Comparison of ENCODE assay signal across 8 mouse cellular contexts in the genomic region with DNA sequence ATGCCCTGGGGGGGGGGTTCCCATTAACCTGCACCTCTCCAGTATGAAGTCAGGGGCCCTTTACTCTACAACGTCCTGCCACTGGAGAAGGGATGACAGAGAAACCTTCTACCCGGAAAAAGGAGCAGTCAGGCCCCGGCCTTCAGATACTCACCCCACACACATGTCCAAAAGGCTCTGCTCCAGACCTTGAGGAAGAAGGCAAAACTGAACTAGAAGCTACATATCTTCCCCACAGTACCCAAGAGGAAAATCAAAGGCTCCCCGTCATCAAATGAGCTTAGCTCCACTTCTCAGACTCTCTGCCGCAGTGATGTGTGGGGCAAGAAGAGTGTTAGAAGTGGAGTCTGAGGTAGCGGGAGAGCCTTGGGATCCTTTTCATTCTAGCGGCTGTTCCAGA. TPM values are rescaled to one million over a fixed set of nuclear protein-coding genes. Genes with fewer than 3 reads are reported as not detected.
DNase-seq lines count a peak whose midpoint lies in the region; ATAC-seq lines count a peak whose summit lies in the region.

No protein-coding gene starts in this region.

- no peak for DNase-seq in midbrain, embryonic 10.5 days (ENCODE audit: low spot score)
- DNase-seq in forebrain, embryonic 14.5 days (ENCODE audit: low spot score): no peak
- no peak for DNase-seq in cerebellum, adult 9-11 months
- DNase-seq in frontal cortex, postnatal 36 days (ENCODE audit: low spot score in 2 of 2): no peak
- DNase-seq in left cerebral cortex, postnatal 36 days (ENCODE audit: low spot score in 2 of 2): no peak

- intact Hi-C loops in left cerebral cortex, postnatal 36 days (cut with DNase I): no loop called here

- H3K9me3 ChIP-seq in midbrain, embryonic 10.5 days (replicated peaks): no peaks in the 10 kb centered on the region
- no peaks in the 10 kb centered on the region for H3K9me3 ChIP-seq in midbrain, embryonic 16.5 days (replicated peaks; ENCODE audit: control insufficient read depth, low read length, poor library complexity, severe bottlenecking)
- H3K9me3 ChIP-seq in forebrain, embryonic 14.5 days (replicated peaks; ENCODE audit: control insufficient read depth, low read length): no peaks in the 10 kb centered on the region
- no peaks in the 10 kb centered on the region for H3K9me3 ChIP-seq in limb, embryonic 15.5 days
- no peaks in the 10 kb centered on the region for H3K9me3 ChIP-seq in stomach, embryonic 16.5 days (replicated peaks; ENCODE audit: control insufficient read depth, low read length)

- H3K27ac ChIP-seq in midbrain, embryonic 10.5 days (replicated peaks): no peak overlapping the region
- H3K27ac ChIP-seq in midbrain, embryonic 16.5 days (ENCODE audit: low read length): no peak overlapping the region
- no peak overlapping the region for H3K27ac ChIP-seq in forebrain, embryonic 14.5 days (ENCODE audit: low read depth, low read length)
- H3K27ac ChIP-seq in limb, embryonic 15.5 days: no peak overlapping the region
- H3K27ac ChIP-seq in stomach, embryonic 16.5 days (ENCODE audit: low read length): no peak overlapping the region

- no peak overlapping the region for H3K4me2 ChIP-seq in midbrain, embryonic 16.5 days (ENCODE audit: low read length)
- H3K4me2 ChIP-seq in forebrain, embryonic 14.5 days (ENCODE audit: low read length): peak overlapping the region; percentile 90
- peak overlapping the region; percentile 95 for H3K4me2 ChIP-seq in limb, embryonic 15.5 days
- H3K4me2 ChIP-seq in stomach, embryonic 16.5 days (ENCODE audit: low read depth, low read length): peak overlapping the region; percentile 99

- no peak for ATAC-seq in midbrain, embryonic 16.5 days
- no peak for ATAC-seq in forebrain, embryonic 14.5 days
- ATAC-seq in limb, embryonic 15.5 days (ENCODE audit: insufficient number of reproducible peaks, low FRiP score, low TSS enrichment, low read depth): no peak
- ATAC-seq in stomach, embryonic 16.5 days (ENCODE audit: insufficient read depth, low FRiP score): no peak

- no peak overlapping the region for H3K9ac ChIP-seq in midbrain, embryonic 16.5 days (ENCODE audit: low read depth, low read length)
- peak overlapping the region; percentile 55; the same call in 1 of the 2 replicates for H3K9ac ChIP-seq in forebrain, embryonic 14.5 days (ENCODE audit: low read length)
- H3K9ac ChIP-seq in limb, embryonic 15.5 days: 0 out of 2 replicates have a peak overlapping the region, but pooled peaks have one; percentile 62
- peak overlapping the region; percentile 77 for H3K9ac ChIP-seq in stomach, embryonic 16.5 days (ENCODE audit: low read length)

- H3K4me3 ChIP-seq in midbrain, embryonic 10.5 days: peak overlapping the region; percentile 65
- H3K4me3 ChIP-seq in midbrain, embryonic 16.5 days (ENCODE audit: low read depth, low read length): no peak overlapping the region
- no peak overlapping the region for H3K4me3 ChIP-seq in forebrain, embryonic 14.5 days (ENCODE audit: low read depth, low read length)
- H3K4me3 ChIP-seq in limb, embryonic 15.5 days: peak overlapping the region; percentile 52
- peak overlapping the region; percentile 67 for H3K4me3 ChIP-seq in stomach, embryonic 16.5 days (replicated peaks; ENCODE audit: low read length)

- H3K36me3 ChIP-seq in midbrain, embryonic 10.5 days: no peaks in the 10 kb centered on the region
- no peaks in the 10 kb centered on the region for H3K36me3 ChIP-seq in midbrain, embryonic 16.5 days (ENCODE audit: control insufficient read depth, insufficient read depth, low read length)
- H3K36me3 ChIP-seq in forebrain, embryonic 14.5 days (ENCODE audit: control insufficient read depth, insufficient read depth, low read length): no peaks in the 10 kb centered on the region
- no peaks in the 10 kb centered on the region for H3K36me3 ChIP-seq in limb, embryonic 15.5 days
- no peaks in the 10 kb centered on the region for H3K36me3 ChIP-seq in stomach, embryonic 16.5 days (ENCODE audit: control insufficient read depth, insufficient read depth, low read length)

- peaks cover 50% of the 10 kb centered on the region for H3K4me1 ChIP-seq in midbrain, embryonic 10.5 days
- H3K4me1 ChIP-seq in midbrain, embryonic 16.5 days (ENCODE audit: control insufficient read depth, insufficient read depth, low read length): peaks cover 11% of the 10 kb centered on the region
- peaks cover 14% of the 10 kb centered on the region for H3K4me1 ChIP-seq in forebrain, embryonic 14.5 days (ENCODE audit: control insufficient read depth, insufficient read depth, low read length)
- peaks cover 48% of the 10 kb centered on the region for H3K4me1 ChIP-seq in limb, embryonic 15.5 days
- peaks cover 20% of the 10 kb centered on the region for H3K4me1 ChIP-seq in stomach, embryonic 16.5 days (ENCODE audit: control insufficient read depth, insufficient read depth, low read length)

- peaks cover 70% of the 10 kb centered on the region for H3K27me3 ChIP-seq in midbrain, embryonic 10.5 days (ENCODE audit: low read depth, poor library complexity, severe bottlenecking)
- H3K27me3 ChIP-seq in midbrain, embryonic 16.5 days (ENCODE audit: control insufficient read depth, insufficient read depth, low read depth, low read length): peaks cover 14% of the 10 kb centered on the region
- peaks cover 12% of the 10 kb centered on the region; the same call in 1 of the 2 replicates for H3K27me3 ChIP-seq in forebrain, embryonic 14.5 days (replicated peaks; ENCODE audit: control insufficient read depth, insufficient read depth, low read length)
- no peaks in the 10 kb centered on the region for H3K27me3 ChIP-seq in limb, embryonic 15.5 days
- H3K27me3 ChIP-seq in stomach, embryonic 16.5 days (ENCODE audit: control insufficient read depth, insufficient read depth, low read length): no peaks in the 10 kb centered on the region

- 47% methylated on average over 7 of the region's 7 CpGs for WGBS in midbrain, embryonic 10.5 days
- WGBS in midbrain, embryonic 16.5 days: 43% methylated on average over 7 of the region's 7 CpGs
- 49% methylated on average over 7 of the region's 7 CpGs for WGBS in forebrain, embryonic 14.5 days
- WGBS in limb, embryonic 15.5 days: 37% methylated on average over 7 of the region's 7 CpGs
- 42% methylated on average over 7 of the region's 7 CpGs for WGBS in stomach, embryonic 16.5 days

RNA-seq across cellular contexts. Expression of a gene that starts 1.3 kb away (rescaled TPM):
- 15.2 and 16.4 TPM in 2 replicates for polyA plus RNA-seq in midbrain, embryonic 10.5 days (2016; fragmentation: Nextera tagmentation; extraction: Ambion mirVana)
- 2.3 and 4.0 TPM in 2 replicates for polyA plus RNA-seq in midbrain, embryonic 16.5 days (2015; fragmentation: Nextera tagmentation; extraction: Ambion mirVana)
- polyA plus RNA-seq in forebrain, embryonic 14.5 days (2014; fragmentation: Nextera tagmentation; extraction: Ambion mirVana): 2.6 and 3.8 TPM in 2 replicates
- polyA plus RNA-seq in limb, embryonic 15.5 days (2015; fragmentation: Nextera tagmentation; extraction: Ambion mirVana): 90.0 and 101 TPM in 2 replicates
- 130 TPM in 2 replicates for polyA plus RNA-seq in stomach, embryonic 16.5 days (2015; fragmentation: Nextera tagmentation; extraction: Ambion mirVana)
- total RNA-seq in left cerebral cortex, postnatal 36 days (2021): 1 to 10 TPM; 1.5 to 2.1 TPM

RNA-seq across cellular contexts. Expression of a gene that starts 18.7 kb away (rescaled TPM):
- polyA plus RNA-seq in midbrain, embryonic 10.5 days (2016; fragmentation: Nextera tagmentation; extraction: Ambion mirVana): 1.3 and 1.5 TPM in 2 replicates
- 9.3 and 12.0 TPM in 2 replicates for polyA plus RNA-seq in midbrain, embryonic 16.5 days (2015; fragmentation: Nextera tagmentation; extraction: Ambion mirVana)
- polyA plus RNA-seq in forebrain, embryonic 14.5 days (2014; fragmentation: Nextera tagmentation; extraction: Ambion mirVana): 3.2 and 3.3 TPM in 2 replicates
- 0.65 and 0.74 TPM in 2 replicates for polyA plus RNA-seq in limb, embryonic 15.5 days (2015; fragmentation: Nextera tagmentation; extraction: Ambion mirVana)
- 1.5 and 1.7 TPM in 2 replicates for polyA plus RNA-seq in stomach, embryonic 16.5 days (2015; fragmentation: Nextera tagmentation; extraction: Ambion mirVana)
- 10 to 100 TPM; 12.5 to 14.4 TPM for total RNA-seq in left cerebral cortex, postnatal 36 days (2021)

RNA-seq across cellular contexts. Expression of a gene that starts 36.3 kb away (rescaled TPM):
- 41.2 and 43.2 TPM in 2 replicates for polyA plus RNA-seq in midbrain, embryonic 10.5 days (2016; fragmentation: Nextera tagmentation; extraction: Ambion mirVana)
- 96.4 and 102 TPM in 2 replicates for polyA plus RNA-seq in midbrain, embryonic 16.5 days (2015; fragmentation: Nextera tagmentation; extraction: Ambion mirVana)
- polyA plus RNA-seq in forebrain, embryonic 14.5 days (2014; fragmentation: Nextera tagmentation; extraction: Ambion mirVana): 31.7 and 41.4 TPM in 2 replicates
- 41.7 and 49.3 TPM in 2 replicates for polyA plus RNA-seq in limb, embryonic 15.5 days (2015; fragmentation: Nextera tagmentation; extraction: Ambion mirVana)
- 38.0 and 38.9 TPM in 2 replicates for polyA plus RNA-seq in stomach, embryonic 16.5 days (2015; fragmentation: Nextera tagmentation; extraction: Ambion mirVana)
- total RNA-seq in left cerebral cortex, postnatal 36 days (2021): 100 to 1,000 TPM; 721 to 734 TPM

RNA-seq across cellular contexts. Expression of a gene that starts 49.5 kb away (rescaled TPM):
- 7.1 and 9.8 TPM in 2 replicates for polyA plus RNA-seq in midbrain, embryonic 10.5 days (2016; fragmentation: Nextera tagmentation; extraction: Ambion mirVana)
- 15.5 and 19.8 TPM in 2 replicates for polyA plus RNA-seq in midbrain, embryonic 16.5 days (2015; fragmentation: Nextera tagmentation; extraction: Ambion mirVana)
- polyA plus RNA-seq in forebrain, embryonic 14.5 days (2014; fragmentation: Nextera tagmentation; extraction: Ambion mirVana): 6.3 and 6.8 TPM in 2 replicates
- 0.71 and 0.95 TPM in 2 replicates for polyA plus RNA-seq in limb, embryonic 15.5 days (2015; fragmentation: Nextera tagmentation; extraction: Ambion mirVana)
- 0.91 and 0.99 TPM in 2 replicates for polyA plus RNA-seq in stomach, embryonic 16.5 days (2015; fragmentation: Nextera tagmentation; extraction: Ambion mirVana)
- 10 to 100 TPM; 29.4 to 32.6 TPM for total RNA-seq in left cerebral cortex, postnatal 36 days (2021)

RNA-seq across cellular contexts. Expression of a gene that starts 51.2 kb away (rescaled TPM):
- polyA plus RNA-seq in midbrain, embryonic 10.5 days (2016; fragmentation: Nextera tagmentation; extraction: Ambion mirVana): 0.14 and 0.24 TPM in 2 replicates
- not detected in 2 replicates for polyA plus RNA-seq in midbrain, embryonic 16.5 days (2015; fragmentation: Nextera tagmentation; extraction: Ambion mirVana)
- polyA plus RNA-seq in forebrain, embryonic 14.5 days (2014; fragmentation: Nextera tagmentation; extraction: Ambion mirVana): not detected in 2 replicates
- 6.0 and 7.0 TPM in 2 replicates for polyA plus RNA-seq in limb, embryonic 15.5 days (2015; fragmentation: Nextera tagmentation; extraction: Ambion mirVana)
- polyA plus RNA-seq in stomach, embryonic 16.5 days (2015; fragmentation: Nextera tagmentation; extraction: Ambion mirVana): 0.14 TPM in 1 of 2 replicates, not detected in the other
- 1 to 10 TPM in 1 of 2 experiments, under 1 TPM in 1; 0.59 to 1.1 TPM for total RNA-seq in left cerebral cortex, postnatal 36 days (2021)

Comparison
In these comparisons a context has a peak if more than half of its experiments do, and no peak if none do; other contexts are left out.
1. H3K4me3 ChIP-seq: peak in midbrain, embryonic 10.5 days (single experiment), limb, embryonic 15.5 days (single experiment) and stomach, embryonic 16.5 days (single experiment); none in midbrain, embryonic 16.5 days (single experiment) and forebrain, embryonic 14.5 days (single experiment).